Mouse (Mus musculus) gastrocnemius, adult 8-10 months (tissue): ENCODE measurements at regions not wholly inside any gene's neighbourhood (a gene's known extent, or its start where the extent isn't known, plus 50 kb on each side); places are given as distances from the start of the nearest gene placed in this dataset.

ENCODE experiments used
- DNase-seq, 2 experiments: peaks; one replicate each; pipeline ENCODE4 v3.0.0; 2022; ENCODE audit warnings: low spot score in 2 of 2

DNA sequence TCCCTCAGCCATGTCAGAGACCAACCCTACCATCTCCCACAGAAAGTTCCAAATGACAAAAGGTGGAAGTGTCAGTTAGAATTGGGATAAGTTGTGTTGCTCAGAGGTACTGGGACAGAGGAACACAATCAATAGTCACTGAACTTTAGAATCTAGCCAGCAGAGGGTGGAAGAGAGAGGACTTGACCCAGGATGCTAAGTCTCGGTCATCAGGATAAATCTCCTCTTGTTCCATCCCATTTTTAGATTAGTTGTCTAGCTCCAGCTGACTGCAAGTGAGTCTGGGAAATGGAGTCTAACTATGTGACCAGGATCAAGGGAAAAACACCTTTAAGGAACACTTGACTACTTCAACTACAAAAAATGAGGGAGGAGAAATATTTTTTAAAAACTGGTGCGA lies 91.5 kb downstream of the Fam84b start:
- DNase-seq, result no peak

DNA sequence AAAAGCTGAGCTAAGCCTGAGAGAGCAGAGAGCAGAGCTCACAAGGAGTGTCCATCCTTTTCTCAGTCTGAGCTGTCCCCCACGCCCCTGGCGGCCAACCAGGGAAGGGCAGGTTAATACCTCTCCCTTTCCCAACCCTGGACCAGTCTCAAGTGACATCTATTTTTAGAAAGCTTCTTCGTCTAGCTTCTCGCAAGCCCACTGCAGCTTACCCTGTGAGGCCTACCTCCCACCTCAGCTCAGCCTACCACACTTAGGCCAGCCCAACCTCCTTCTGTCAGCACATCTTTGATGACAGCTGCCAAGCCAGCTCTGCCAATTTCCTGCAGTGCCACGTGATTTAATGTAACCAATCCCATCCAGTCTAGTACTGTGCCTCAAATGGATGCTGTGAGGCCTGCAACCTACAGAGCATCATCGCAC lies 93.6 kb downstream of the Fam84b start:
- DNase-seq, result peak in 1 of 2 experiments; percentile 4

DNA sequence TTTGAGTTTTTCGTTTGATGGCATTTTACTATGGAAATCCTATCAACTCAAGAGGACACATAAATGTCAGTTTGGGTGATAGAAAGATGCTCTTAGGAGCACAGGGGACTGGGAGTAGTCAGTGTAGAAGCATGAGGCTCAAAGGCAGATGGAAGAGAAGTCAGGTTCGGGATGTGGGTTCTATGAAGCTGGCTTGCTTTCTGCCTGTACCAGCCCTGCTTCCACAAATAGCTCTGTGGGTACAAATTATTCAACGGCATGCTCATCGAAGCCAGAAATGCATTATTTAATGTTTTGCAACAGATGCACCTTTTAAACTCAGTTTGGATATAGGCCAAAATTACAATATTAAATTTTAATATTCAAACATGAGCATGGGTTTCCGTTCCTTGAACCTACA lies 99.3 kb downstream of the Fam84b start:
- DNase-seq, result no peak

DNA sequence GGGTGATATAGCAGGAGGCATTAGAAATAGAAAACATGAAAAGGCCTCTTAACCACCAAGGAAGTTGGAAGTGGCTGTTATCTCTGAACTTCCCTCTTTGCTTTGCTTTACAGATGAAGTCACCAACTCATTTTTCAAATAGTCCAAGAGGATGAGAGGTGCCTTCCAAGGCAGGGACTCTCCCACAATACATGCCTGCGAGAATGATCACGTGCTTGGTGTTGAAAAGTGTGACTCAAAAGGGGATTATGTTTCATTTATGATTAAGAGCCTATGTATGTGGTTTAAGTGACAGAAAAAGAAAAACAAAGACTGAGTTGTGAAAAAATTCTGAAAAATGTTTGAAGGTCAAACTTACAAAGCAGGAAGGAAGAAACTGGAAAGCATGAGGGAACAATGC lies 114.0 kb downstream of the Fam84b start:
- no peak for DNase-seq

DNA sequence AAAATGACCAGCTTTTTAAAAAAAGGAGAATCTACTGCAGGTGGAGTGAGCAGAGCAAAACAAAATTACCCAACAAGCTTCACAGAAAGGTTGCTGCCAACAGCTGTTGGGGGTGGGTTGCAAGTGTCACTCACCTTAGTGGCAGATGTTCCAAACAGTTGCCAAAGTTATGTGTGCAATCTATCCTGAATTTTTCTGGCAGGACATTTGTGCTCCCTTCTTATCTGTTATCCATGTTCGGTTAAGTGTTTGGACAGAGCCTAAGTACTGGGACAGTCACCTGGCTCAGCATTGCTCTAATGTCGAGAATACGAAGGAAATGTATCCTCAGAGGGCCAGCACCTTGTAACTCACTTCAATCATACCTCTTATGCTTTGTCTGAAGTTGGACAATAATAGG lies 115.3 kb downstream of the Fam84b start:
- DNase-seq, result no peak

DNA sequence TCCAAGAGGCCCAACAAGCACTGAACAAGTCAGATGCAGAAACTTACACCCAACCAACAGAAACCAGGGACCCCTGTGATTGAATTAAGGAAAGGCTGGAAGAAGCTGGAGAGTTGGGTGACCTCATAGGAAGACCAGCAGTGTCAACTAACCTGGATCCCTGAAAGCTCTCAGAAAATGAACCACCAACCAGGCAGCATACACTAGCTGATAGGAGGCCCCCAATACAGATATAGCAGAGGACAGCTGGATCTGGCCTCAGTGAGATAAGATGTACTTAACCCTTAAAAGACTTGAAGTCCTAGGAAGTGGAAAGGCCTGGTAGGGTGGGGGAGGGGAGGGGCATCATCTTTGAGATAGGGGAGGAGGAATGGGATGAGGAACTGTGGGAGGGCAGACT lies 121.2 kb downstream of the Fam84b start:
- no peak for DNase-seq

DNA sequence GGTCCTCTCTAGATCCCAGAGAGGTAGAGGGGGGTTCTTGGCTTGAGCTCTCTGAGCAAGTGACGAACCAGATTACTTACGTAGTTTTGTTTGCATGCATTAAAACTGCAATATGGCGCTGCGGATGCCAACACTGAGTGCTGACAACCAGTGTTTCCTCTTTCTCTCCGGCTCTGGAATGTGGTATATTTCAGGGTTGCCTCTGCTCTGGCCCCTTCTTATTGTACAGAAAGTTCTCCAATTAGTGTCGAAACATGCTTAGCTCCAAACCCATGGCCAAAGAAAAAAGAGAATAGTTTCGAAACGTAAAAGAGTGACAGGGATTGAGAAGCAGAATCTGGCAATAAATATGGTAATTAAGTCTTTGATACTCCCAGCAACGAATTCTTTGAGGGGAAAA lies 124.8 kb downstream of the Fam84b start:
- no peak for DNase-seq

DNA sequence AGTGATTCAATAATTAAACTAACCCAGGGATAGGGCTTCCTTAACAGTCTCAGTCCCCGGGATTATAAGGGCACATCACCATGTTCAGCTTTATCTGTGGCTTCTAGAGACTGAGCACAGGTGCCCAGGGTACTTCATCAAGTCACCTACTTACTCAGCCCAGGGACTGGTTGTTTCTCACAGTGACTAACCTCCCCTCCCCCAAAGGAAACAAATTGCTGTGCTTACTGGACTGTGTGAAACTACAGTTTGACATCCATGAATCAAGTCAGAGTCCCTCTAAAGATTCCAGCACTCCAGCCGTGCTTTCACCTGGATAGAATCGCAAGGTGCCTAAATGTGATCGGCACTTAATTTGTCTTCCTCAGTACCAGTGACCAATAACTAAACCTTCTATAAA lies 125.2 kb downstream of the Fam84b start:
- no peak for DNase-seq

DNA sequence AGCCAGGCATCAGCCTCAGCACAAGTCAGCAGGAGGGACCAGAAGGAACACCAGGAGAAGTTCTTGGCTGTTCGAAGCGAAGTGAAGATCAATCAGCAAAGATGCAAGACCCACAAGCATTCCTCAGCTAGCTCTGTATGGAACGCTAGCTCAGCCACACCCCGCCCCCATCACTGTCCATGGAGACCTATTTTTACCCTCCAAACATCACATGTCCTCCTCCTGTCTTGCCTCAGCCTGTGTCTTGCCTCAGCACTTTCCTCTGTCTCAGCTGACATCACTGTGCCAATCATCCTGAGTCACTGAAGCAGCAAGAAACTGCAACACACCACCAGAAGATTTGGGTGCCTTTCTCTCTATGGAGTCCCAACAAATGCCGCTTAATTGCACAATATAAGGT lies 134.2 kb downstream of the Fam84b start:
- no peak for DNase-seq

DNA sequence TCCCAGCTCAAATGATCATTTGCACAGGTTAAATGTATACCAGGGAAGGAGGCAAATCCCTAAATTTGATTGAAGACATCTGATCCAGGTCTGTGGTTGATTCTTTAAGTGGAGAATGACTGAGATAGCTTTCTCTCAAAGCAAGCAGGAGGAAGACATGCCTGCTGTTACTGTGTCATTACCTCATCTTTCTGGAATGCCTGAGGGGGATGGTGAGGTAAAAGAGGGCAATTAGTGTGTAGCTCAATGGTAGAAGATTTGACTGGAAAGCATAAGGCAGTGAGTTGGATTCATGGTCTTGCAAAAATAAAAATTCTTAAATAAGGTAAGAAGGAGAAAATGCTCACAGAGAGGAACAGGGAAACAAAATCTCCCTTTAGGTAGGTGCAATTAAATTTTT lies 144.9 kb downstream of the Fam84b start:
- DNase-seq, result no peak

DNA sequence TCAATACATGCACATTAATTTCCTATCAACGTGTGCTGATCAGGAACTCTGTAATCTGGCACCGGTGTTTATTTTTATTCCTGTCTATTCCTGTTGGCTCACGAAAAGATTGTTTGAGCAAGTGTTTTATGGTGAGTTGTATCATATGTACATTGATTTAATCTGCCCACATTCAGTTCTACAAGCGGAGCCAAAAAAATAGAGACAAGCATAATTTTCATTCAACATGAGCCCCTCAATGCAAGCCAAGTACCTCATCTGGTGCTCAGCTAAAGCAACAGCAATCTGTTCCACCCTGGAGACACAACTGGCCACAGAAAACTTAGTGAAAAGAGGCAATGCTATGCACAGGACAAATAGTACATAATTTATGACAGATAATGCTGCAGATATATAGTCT lies 147.6 kb downstream of the Fam84b start:
- DNase-seq, result no peak

DNA sequence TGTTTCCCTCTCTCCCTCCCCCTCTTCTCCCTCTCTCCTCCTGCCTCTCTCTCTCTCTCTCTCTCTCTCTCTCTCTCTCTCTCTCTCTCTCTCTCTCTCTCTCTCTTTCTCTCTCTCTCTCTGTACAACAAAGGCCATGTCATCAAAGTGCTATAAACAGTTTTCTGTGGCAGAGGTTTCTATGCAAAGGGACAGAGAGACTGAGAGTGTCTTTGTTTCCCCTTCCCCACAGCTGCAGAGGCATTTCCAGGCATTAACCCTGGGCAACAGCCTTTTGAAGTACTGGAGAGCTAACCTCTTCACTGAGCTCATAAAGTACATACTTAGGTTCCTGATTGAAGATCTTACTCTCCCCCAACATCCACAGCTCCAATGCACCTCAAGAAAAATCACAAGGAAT lies 152.3 kb downstream of the Fam84b start:
- DNase-seq, result no peak

DNA sequence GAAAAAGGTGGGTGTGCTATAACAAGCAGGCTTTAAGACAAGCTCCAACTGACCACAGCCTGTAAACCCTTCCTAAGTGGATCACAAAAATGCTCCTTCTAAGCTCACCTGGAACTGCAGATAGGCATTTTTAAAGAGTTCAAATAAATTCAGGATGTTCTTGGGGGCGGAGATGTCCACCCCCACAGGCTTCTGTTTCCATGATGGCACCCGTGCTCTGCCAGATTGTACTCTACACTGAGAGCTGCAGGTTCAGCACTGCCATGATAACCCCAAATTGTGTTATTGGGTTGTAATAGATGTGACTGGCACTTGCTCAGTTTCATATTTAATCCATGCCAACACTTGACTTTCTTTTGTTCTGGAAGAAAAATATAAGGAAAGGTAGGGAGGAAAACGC lies 158.8 kb downstream of the Fam84b start:
- DNase-seq, result no peak

DNA sequence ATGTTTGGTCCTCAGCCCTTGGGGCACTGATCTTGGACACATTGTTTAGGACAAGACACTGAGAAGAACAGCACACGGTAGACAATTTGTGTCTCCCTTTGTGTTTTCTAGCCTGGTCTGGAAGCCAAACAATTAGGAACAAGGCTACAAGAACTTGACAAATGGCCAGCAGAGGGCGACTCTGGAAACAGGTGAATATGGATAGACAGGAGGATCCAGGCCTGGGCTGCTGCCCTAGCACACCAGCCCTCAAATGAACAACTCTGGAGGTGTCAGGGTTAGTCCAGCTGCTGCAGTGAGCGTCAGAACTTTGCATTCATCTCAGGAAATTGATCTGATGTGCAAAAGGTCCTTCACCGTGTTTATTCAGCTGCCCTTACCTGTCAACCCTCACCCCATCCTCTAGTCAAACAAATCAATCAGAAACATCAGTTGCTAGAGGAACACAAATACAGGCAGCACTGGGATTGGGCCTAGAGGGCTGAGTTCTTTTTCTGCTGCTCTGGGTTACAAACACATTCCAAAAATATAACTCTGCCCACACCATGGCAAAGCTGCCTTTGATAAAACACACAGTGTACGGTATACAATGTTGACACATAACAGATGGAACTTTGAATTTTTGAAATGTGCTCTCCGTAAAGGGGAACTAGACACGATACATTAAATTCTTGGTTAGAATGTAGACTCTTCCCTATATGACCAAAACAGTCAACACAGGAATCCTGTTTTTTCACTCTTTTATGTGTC lies 159.7 kb downstream of the Fam84b start:
- DNase-seq, result no peak

DNA sequence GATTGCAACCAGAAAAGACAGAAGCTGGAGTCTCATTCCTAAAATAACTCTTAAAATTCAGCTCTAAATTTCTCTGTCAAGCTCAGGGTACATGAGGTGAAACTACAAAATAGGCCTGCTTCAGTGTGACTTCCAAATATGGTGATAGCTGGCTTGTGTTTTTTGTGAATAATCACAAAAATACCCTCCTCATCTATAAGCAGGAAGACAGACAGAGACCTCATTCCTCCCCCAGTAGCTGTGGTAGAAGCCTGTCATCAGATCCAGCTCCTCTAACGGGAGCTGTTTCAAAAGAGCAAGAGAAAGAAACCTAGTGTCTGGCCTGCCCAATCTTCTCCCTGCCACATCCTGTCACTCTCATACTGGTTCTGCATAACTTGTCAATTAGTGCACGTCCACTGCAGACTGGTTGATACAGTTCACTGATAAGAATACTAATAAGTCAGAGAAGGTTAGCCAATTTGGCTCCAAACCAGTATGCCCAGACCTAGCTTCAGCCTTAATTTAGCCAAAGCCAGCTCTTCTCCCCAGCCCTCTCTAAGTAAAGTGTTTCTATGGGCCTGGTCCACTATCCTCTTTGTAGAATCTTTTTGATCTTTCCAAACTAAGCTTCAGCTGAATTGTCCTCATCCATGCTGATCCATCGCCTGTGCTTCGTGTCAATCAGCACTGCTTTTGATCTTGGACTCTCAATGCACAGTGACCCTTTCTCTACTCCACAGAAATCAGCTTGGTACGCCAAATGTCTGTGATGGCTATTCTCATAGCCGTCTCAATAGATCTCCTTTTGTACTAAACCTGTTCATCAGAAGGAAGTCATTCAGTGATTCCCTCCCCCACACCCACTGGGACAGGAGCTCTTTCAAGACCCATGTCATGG lies 160.6 kb downstream of the Fam84b start:
- no peak for DNase-seq

DNA sequence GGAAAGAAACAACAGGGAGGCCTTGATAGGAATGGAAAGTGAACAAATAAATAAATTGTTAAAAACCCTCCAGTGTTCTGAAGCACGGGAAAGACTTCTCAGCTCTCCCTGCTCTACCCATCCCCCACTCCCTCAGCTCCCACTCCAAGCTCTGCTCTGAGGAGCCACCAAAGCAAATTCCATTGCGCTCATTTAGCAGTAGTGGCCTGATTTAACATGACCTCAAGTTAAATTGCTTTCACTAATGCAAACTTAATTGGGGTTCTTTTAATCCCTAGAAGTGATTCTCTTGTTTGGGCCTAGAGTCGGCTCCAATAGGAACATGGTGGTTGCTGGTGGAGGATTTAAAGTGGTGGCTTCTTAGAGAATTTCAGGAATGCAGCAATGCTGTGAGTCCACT lies 161.4 kb downstream of the Fam84b start:
- DNase-seq, result no peak

DNA sequence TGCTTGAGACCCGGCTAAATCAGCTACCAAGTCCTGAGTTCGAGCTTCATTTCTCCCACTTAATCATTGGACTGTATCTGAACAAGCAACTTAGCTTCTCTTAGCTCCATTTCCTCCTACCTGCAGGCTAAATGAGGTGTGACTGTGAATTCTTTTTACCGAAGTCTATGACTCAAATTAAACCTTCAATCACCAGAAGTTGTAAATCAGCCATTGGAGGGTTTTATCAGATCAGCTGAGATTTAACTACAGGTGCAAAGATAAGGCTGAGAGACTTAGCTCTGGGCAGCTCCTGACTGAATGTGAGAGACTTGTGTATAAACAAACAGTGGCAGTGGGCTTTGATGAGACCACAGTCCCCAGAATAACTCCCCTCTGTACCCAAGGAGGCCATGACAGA lies 176.2 kb downstream of the Fam84b start:
- DNase-seq, result no peak

DNA sequence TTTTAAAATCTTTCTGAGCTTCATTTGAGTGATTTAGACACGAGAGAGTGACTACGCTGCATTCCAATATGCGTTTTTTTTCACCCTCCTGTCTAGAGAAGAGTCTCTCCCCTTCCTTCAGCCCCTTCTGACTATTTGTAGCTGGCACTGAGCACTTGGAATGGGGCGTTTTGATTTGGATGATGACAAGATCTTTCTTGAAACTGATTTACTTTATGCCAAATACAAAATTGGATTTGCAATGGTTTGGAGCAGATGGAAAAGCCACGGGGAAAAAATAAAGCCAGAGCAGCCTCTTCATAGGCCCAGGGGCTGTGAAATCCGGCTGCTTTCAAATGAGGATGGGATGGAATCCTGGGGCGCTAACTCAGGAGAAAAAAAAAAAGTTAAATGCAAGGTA lies 196.0 kb downstream of the Fam84b start:
- no peak for DNase-seq

DNA sequence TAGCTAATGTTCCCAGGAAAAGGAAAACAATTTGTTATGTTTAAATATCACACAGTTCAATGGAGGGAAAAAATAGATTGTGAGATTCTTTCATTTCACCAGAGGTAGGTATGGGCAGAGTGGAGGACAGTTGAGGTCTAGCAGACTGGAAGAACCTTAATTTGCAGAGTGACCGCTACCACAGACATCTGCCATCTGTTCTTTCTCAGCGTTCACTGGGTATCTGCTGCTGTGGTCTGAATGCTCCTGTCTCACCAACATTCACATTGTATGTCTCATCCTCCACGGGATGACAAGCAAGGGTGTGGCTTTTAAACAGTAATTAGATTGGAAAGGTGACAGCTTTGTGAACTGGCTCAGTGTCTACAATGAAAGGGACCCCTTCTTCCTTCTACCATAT lies 198.5 kb downstream of the Fam84b start:
- no peak for DNase-seq

DNA sequence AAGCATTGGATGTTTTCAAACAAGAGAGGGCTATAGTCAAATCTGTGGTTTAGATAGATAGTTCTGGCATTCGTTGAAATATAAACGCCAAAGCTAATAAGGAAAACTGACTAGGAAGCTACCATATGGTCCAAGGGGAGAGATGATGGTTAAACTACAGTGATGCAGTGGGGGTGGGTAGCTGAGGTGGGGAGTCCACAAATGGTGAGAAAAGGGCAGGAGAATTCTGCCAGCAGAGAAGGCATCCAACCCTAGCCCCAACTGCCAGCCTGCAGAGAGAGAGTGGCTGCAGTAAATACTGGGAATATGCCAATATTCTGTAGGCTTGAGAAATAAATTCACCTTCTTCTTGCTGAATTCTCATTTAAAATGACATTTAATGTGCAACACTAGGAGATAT lies 204.3 kb downstream of the Fam84b start:
- no peak for DNase-seq

DNA sequence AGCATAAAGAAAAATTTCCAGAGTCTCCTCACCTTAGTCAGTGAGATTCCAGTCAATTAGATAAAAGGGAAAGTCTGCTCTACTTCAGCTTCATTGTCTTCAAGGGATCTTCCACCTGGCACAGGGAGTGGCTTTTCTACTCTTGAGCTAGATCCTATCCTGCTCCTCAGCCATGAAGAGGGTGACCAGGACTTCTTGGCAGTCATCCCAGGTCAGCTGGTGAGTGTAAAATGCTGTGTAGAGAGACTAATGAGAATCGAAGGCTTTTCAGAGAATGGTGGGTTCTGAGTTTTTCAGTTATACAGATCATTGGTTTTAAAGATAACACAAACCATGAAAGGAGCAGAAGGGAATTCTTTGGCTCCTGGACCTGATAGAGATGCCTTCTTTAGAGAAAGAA lies 211.8 kb downstream of the Fam84b start:
- DNase-seq, result no peak

DNA sequence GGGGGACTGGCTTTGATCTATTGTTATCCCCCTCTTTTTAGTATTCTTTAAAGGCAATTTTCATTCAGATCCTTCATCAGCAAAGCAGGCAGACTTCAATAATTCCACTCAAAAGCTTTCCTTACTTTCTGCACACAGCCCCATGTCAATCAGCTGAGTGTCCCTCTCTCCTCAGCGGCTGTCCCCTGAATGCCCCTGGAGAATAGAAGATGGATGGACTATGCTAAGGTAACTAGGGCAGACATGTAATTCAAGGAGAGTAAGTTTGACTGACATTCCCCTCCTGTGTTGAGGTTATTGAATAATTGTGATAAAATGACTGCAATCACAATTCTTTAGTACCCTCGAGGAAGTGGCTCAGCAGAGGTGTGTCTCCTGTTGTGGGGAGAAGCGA lies 220.1 kb downstream of the Fam84b start:
- no peak for DNase-seq
